Mouse (Mus musculus): ENCODE data around the gene 4921507P07Rik.

- TF ChIP-seq CTCF (conservative IDR thresholded peaks at IDR 0.05; ENCODE audit: low read length) (no peak), NANOG (IDR thresholded peaks at IDR 0.05; ENCODE audit: borderline replicate concordance, low read length) (no peak)
Measured at GRCm38 (mm10) chr6:50558877-50559276, 37.6 kb downstream of the 4921507P07Rik start.

Data from E14TG2a.4 (cell line).